Mouse (Mus musculus) megakaryocyte progenitor cell, adult 5-6 weeks (primary cell): ENCODE measurements around the gene Abcc2. TPM values are rescaled to one million over a fixed set of nuclear protein-coding genes. Genes with fewer than 3 reads are reported as not detected.

Experiments used
- ATAC-seq: replicated peaks from 2 replicates; pipeline ENCODE4 v1.8.0; 2016; ENCODE audit warnings: mild to moderate bottlenecking, moderate TSS enrichment, inconsistent platforms; ENCODE audit not compliant: poor library complexity
- total RNA-seq, 2 experiments: library from RNA; stranded (forward) in 1 of 2; stranded (reverse) in 1 of 2; fragments of 157-497, 149-512 nt in 1 of 2; fragments of 200-1000 nt in 1 of 2; gene quantifications; 2 replicates each; pipeline versions ENCODE4 v1.2.3 to v1.2.4; 2015 to 2017

Gene Abcc2
- total RNA-seq, 2 experiments from 2014 or later, result 2.4 to 4.1 TPM

GRCm38 (mm10) chr19:43847966-43848365 is 66.0 kb downstream of the Abcc2 start:
- ATAC-seq, result no peak

GRCm38 (mm10) chr19:43850026-43850425 is 68.0 kb downstream of the Abcc2 start:
- ATAC-seq, result no peak

- ATAC-seq, result peak; percentile 90
These were observed 70.1 kb downstream of the Abcc2 start for GRCm38 (mm10) chr19:43851996-43852630.

DNA sequence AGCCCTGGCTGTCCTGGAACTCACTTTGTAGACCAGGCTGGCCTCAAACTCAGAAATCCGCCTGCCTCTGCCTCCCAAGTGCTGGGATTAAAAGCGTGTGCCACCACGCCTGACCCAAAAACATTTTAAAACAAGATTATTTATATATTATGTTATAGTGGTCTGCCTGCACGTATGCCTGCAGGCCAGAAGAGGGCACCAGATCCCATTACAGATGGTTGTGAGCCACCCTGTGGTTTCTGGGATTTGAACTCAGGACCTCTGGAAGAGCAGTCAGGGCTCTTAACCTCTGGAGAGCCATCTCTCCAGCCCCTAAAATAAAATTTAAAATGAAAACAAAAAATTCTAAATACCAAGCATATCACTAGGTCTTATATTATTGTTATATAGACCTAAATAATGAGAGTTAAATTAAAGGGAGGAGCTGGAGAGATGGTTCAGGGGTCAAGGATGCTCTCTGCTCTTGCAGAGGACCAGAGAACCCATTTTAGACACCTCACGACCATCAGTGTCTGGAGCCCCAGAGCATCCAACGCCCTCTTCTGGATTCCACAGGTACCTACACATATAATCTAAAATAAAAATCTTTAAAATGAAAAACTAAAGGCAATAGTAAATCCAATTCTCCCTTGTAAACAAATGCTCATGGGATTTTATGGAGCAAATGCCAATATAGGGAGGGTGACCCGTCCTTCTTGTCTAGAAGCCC is 71.0 kb downstream of the Abcc2 start:
- 0 out of 2 replicates have a peak, but pooled peaks have one; percentile 61 for ATAC-seq

GRCm38 (mm10) chr19:43857347-43857746 is 75.4 kb downstream of the Abcc2 start:
- ATAC-seq, result no peak

DNA sequence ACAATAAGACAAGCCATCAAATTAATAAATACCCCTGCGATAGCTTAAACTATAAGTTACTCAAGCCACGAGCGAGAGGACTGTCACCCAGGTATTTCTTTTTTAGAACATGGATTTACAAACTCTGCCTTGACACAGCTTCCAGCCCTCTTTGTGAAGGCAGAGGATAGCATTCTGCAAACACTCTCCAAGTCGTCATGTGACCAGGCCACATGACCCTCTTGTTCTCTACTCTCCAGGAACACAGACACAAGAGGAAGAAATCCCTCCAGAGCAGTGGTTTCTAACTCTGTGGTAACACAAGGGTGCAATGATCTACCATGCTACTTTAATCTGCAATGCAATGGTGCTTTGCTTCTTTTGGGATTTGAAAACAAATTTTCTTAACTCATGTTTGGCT is 88.4 kb downstream of the Abcc2 start:
- ATAC-seq, result no peak

DNA sequence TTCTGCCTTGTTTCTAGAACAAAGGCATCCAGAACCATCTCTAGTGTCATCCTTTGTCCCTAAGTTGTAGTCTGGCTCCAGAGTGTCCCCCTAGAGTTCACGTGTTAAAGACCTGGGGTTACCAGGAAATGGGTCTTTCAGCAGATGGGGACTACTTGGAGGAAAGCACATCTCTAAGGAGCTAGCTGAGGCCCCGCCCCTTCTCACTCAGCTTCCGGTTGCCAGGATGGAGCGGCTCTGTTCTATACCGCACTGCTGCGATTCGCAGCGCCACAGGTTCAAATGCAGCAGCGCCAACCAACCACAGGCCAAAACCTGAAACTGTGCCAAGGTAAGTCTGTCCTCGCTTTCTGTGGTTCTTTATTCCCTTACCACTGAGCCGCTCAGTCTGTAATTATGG is 92.4 kb downstream of the Abcc2 start:
- ATAC-seq, result no peak

- no peak for ATAC-seq
These were observed 94.0 kb downstream of the Abcc2 start for GRCm38 (mm10) chr19:43875996-43876395.

- no peak for ATAC-seq
These were observed 95.4 kb downstream of the Abcc2 start for GRCm38 (mm10) chr19:43877364-43877763.

- ATAC-seq, result no peak
These were observed 96.4 kb downstream of the Abcc2 start for GRCm38 (mm10) chr19:43878111-43879092.

DNA sequence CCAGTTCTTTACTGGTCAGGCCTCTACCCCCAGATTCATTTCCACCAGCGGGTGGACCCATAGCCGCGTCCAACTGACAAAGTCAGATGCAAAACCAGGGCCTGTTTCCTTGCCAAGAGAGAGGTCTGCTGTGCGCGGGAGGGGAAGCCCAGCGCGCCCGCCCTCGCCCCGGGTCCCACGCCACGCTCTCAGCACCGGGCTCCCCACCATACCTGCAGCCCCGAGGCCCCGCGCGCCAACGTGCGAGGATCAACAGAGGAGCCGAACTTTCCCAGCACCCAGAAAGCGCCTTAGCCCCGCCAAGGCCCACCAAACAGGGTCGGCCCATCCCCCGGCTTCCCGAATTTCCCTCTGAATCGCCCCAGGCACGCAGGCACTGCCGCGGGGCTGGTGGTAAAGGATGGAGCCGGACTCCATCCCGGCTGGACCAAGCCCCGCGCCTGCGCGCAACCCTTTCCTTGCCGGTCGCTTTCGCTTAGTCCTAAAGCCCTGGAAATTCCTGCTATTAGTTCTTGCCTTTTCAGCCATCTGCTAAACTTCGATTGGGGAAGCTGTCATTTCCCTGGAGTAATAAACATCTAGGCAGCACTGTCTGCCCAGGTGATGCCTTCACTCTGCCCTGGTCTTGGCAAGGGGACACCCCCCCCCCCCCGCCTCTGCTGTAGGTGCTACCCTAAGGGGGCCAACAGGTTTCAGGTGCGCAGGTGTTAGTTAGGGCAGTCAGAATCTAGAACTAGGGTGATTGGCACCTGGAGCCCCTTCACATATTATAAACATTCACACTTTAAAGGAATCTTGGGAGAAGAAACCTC is 97.6 kb downstream of the Abcc2 start:
- peak; percentile 52 for ATAC-seq

GRCm38 (mm10) chr19:43880420-43880819 is 98.4 kb downstream of the Abcc2 start:
- ATAC-seq, result no peak

DNA sequence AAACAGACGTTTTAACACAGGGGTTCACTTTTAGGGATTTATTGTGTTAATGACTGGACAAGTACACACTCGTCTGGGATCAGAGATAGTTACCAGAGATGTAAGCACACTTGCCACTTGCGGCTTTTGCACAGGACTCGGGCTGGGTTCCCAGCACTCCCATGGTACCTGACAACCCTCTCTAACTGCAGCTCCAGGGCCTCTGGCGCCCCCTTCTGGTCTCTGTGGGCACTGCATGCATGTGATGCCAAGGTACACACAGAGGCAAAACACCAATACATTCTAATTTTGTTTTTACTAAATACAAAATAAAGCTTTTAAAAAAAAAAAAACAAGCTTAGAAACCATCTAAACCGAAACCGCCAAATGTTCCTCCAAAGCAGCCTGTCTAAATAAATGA is 99.6 kb downstream of the Abcc2 start:
- ATAC-seq, result no peak

DNA sequence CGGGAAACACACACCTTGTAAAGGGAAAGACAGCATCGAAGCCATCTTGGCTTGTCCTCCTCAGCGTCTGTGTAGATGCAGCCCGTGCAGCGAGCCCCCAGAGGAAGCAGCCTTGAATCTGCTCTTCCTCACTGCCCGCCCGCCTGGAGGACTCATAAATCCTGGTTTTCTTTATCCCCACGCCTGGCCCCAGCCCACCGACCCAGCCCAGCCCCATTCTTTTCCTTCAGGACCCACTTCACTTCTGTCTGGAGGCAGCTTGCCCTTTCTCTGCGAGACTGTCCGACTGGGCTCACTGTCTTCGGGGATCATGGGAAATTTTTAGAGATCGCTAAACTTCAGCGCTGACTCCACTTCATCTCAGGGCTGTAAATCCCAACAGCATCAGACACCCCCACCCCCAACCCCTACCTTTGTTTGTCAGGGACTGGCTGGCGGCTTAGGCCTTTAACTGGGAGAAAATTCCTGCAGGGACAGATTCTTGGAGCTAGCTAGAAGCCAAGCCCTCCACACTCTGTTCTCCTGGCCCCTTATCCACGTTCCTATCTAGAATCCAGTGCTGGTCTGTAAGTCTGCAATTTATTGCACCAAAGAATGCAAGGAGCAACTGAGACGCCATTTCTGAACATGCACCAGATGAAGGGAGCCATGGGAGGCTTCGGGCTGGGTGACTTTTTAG is 101.0 kb downstream of the Abcc2 start:
- no peak for ATAC-seq

DNA sequence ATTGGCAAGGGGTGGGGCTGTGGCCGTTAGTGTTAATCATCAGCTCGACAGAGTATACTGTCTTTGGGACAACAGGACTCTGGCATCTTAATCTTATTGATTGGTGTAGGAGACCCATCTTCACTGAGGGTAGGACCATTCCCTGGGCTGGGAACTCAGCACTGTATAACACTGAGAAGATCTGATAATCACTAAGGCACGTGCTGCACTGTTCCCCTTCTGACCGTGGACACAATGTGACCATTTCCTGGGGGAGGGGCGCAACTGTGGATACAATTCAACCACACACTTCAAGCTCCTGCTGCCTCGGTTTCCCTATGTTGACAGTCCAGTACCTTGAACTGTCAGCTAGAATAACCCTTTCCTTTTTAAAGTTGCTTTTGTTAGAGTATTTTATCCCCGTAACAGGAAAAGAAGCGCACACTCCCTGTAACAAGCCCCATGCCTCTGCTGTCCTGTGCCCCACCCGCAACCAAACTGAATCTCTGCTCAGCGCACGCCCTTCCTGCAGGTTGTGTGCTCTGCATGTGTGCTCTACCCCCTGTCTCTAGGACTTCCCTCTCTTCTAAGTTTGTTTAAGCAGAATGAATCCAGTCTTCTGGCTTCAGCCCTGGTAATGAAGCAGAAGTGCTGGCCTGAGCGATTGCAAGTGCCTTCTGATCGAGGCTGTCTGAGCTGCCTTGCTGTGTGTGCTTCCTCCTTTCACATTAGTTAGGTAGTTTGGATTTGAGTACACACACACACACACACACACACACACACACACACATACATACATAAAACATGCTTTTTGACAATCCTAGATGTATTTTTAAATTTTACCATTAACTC is 102.9 kb downstream of the Abcc2 start:
- ATAC-seq, result peak; percentile 78

DNA sequence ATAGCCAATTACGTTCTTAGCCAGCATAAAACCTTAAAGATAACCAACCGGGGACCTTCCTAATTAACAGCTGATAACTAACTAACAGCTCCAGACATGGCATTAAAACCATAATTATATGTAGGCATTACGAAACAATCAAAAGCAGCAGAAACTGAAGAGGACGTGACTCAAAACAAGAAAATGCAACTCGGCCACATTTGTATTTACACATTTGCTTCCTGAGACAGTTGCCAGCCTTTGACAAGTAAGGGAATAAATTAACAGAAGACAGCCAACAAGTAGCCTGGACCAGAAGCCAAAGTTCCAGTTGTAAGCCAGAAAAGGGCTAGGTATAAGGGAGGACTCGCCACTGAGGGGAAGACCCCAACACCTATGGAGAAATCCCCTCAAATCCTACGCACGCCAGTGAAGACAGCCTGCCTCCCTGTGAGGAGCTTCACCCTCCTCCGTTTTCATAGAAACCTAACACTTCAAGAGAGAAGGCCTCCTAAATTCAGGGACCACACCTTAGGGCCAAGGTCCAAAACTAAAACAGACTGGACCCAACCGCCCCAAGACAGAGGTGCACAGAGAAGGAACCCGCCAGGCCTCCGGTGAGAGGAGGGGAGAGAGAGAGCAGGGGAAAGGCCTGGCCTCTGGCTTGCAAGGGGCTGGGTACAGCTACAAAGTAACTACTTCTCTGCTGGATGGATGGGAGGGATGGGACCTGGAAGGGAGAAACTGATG is 104.5 kb downstream of the Abcc2 start:
- no peak for ATAC-seq

DNA sequence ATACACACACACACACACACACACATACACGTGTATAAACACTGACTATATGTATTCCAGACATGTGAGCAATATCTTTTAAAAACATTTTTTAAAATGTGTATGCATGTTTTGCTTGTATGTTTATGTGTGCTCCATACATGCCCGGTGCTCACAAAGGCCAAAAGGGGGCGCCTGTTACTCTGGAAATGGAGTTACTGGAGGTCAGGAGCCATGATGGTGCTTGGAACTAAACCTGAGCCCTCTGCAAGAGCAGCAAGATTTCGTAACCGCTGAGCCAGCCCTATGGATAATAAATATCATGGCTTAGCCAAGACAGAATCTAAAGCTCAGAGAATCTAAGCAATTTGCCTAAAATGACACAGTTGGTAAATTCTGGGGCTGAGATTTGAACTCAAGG is 105.2 kb downstream of the Abcc2 start:
- ATAC-seq, result no peak

- ATAC-seq, result no peak
These were observed 105.7 kb downstream of the Abcc2 start for GRCm38 (mm10) chr19:43887725-43888124.
